Mouse (Mus musculus): ENCODE measurements around the gene Tuba4a. TPM values are rescaled to one million over a fixed set of nuclear protein-coding genes. Genes with fewer than 3 reads are reported as not detected.

Gene Tuba4a
- total and polyA plus RNA-seq, 2 experiments from 2014 or later, result 163 to 235 TPM

DNA sequence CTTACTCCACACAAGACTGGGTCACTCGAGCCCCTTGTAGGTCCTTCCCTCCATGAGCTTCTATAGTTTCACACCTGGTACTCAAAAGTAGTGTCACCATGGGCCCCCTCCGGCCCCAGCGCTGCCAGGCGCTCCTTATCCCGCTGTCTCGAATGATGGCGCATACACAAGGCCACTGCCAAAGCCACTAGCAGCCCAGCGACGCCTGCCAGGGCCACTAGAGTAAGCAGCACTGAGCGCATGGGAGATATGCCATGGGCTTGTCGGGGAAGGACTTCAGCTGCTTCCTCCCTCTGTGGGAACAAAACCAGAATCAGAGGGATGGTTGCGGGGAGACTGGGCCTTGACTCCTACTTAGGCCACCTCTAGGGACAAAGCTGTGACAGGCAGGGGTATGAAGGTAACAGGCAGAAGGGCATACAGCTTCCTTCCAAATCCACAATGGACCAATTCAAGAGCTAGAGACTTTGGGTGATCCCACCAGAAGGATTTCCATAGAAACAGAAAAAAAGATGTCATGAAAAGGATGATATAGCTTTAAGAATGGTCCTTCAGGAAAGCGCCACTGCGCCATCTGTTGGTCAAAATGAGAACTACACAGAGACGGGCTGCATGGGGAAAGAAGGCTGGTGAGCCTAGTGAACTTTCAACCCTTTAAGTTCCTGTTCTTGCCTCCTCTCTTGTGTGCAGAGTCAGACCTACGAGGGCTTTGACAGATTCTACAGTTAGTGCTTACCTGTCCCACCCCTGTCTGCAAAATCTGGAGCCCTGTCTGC lies 34.4 kb upstream of the Tuba4a start:
- H3K27ac ChIP-seq, result no peak overlapping the region

DNA sequence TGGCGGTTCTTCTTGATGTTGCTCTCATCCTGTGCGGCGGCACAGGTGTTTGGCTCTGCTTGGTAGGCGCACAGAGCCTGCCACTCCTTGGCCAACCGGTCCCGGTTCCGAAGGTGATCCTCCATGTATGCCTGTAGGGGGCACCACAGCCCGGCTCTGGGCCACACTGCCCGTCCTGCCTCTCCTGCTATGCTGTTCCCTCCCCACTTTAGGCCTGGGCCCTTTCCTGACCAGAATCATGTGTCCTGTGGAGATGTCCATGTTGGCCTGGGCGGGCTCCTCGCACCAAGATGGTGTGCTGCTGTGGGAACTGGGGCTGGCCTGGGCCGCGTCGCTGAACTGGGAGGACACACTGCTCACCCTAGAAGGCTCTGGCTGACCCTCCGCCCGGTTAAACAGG lies 33.4 kb upstream of the Tuba4a start:
- 76% methylated on average over 16 of the region's 16 CpGs for WGBS

More for the DNA sequence above, 34.4 kb upstream of the Tuba4a start:
- Histone ChIP-seq H3K4me3 (ENCODE audit: low read length) (no peak overlapping the region), H3K9me3 (ENCODE audit: low read length) (no peaks in the 10 kb centered on the region), H3K9ac (replicated peaks; ENCODE audit: low read length) (0 out of 2 replicates have a peak overlapping the region, but pooled peaks have one; percentile 21), H3K4me1 (ENCODE audit: insufficient read depth, low read length) (no peaks in the 10 kb centered on the region; the same call in 1 of the 2 replicates), H3K4me2 (ENCODE audit: low read depth, low read length) (no peak overlapping the region), H3K27me3 (ENCODE audit: insufficient read depth, low read length) (no peaks in the 10 kb centered on the region), H3K36me3 (ENCODE audit: insufficient read depth, low read length) (no peaks in the 10 kb centered on the region; the same call in 1 of the 2 replicates)
- peak; percentile 86 for DNase-seq (ENCODE audit: low spot score)
- ATAC-seq, result 0 out of 2 replicates have a peak, but pooled peaks have one; percentile 11
- 63% methylated on average over 16 of the region's 16 CpGs for whole genome bisulfite sequencing
- TF ChIP-seq CTCF (IDR thresholded peaks at IDR 0.05; ENCODE audit: low read depth), result peak; percentile 92

DNA sequence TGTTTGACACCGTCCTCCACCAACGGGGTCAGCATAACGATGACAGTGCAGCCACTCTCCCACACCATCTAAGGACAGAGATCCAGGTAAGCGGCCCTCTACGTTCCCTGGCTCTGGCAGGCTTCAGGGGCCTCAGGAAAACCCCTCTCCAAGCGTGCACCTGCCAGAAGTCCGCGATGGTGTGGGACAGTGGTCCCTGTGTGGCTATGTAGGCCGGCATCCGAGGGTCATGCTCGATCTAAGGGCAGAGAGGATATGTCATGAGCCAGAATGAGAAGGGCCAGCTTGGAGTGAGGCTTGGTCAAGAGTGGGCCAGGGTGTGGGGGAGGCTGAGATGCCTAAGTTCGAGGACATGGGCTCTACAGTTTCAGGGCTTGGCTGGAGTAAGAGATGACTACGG lies 32.6 kb upstream of the Tuba4a start:
- no peak overlapping the region for H3K9ac ChIP-seq (replicated peaks; ENCODE audit: low read length)
- H3K27ac ChIP-seq, result no peak overlapping the region
- DNase-seq (ENCODE audit: low spot score), result no peak
- H3K27me3 ChIP-seq (ENCODE audit: insufficient read depth, low read length), result no peaks in the 10 kb centered on the region
- ATAC-seq, result no peak
- no peaks in the 10 kb centered on the region; the same call in 1 of the 2 replicates for H3K4me1 ChIP-seq (ENCODE audit: insufficient read depth, low read length)
- no peak for TF ChIP-seq CTCF (IDR thresholded peaks at IDR 0.05; ENCODE audit: low read depth)
- H3K36me3 ChIP-seq (ENCODE audit: insufficient read depth, low read length), result no peaks in the 10 kb centered on the region; the same call in 1 of the 2 replicates
- H3K4me3 ChIP-seq (ENCODE audit: low read length), result no peak overlapping the region
- H3K9me3 ChIP-seq (ENCODE audit: low read length), result no peaks in the 10 kb centered on the region
- H3K4me2 ChIP-seq (ENCODE audit: low read depth, low read length), result no peak overlapping the region
- WGBS, result 70% methylated on average over 13 of the region's 13 CpGs

More for the DNA sequence above, 33.4 kb upstream of the Tuba4a start:
- no peaks in the 10 kb centered on the region for H3K9me3 ChIP-seq (ENCODE audit: low read length)
- H3K4me1 ChIP-seq (ENCODE audit: insufficient read depth, low read length), result no peaks in the 10 kb centered on the region; the same call in 1 of the 2 replicates
- H3K27me3 ChIP-seq (ENCODE audit: insufficient read depth, low read length), result no peaks in the 10 kb centered on the region
- H3K4me2 ChIP-seq (ENCODE audit: low read depth, low read length), result no peak overlapping the region
- peak; percentile 35 for TF ChIP-seq CTCF (IDR thresholded peaks at IDR 0.05; ENCODE audit: low read depth)
- H3K36me3 ChIP-seq (ENCODE audit: insufficient read depth, low read length), result no peaks in the 10 kb centered on the region; the same call in 1 of the 2 replicates
- H3K4me3 ChIP-seq (ENCODE audit: low read length), result no peak overlapping the region
- H3K9ac ChIP-seq (replicated peaks; ENCODE audit: low read length), result no peak overlapping the region
- no peak for DNase-seq (ENCODE audit: low spot score)
- no peak overlapping the region for H3K27ac ChIP-seq
- no peak for ATAC-seq

GRCm38 (mm10) chr1:75251112-75251970 lies 31.7 kb upstream of the Tuba4a start:
- H3K36me3 ChIP-seq (ENCODE audit: insufficient read depth, low read length), result no peaks in the 10 kb centered on the region; the same call in 1 of the 2 replicates
- H3K4me3 ChIP-seq (ENCODE audit: low read length), result 0 out of 2 replicates have a peak overlapping the region, but pooled peaks have one; percentile 13
- H3K9ac ChIP-seq (replicated peaks; ENCODE audit: low read length), result no peak overlapping the region
- no peaks in the 10 kb centered on the region for H3K9me3 ChIP-seq (ENCODE audit: low read length)
- peak; percentile 86 for TF ChIP-seq CTCF (IDR thresholded peaks at IDR 0.05; ENCODE audit: low read depth)
- DNase-seq (ENCODE audit: low spot score), result peak; percentile 80
- 6% methylated on average over 22 of the region's 22 CpGs for WGBS
- peak overlapping the region; percentile 45 for H3K4me2 ChIP-seq (ENCODE audit: low read depth, low read length)
- ATAC-seq, result peak; percentile 22; the same call in 1 of the 2 replicates
- no peaks in the 10 kb centered on the region; the same call in 1 of the 2 replicates for H3K4me1 ChIP-seq (ENCODE audit: insufficient read depth, low read length)
- peak overlapping the region; percentile 60; the same call in 1 of the 2 replicates for H3K27ac ChIP-seq
- H3K27me3 ChIP-seq (ENCODE audit: insufficient read depth, low read length), result no peaks in the 10 kb centered on the region

DNA sequence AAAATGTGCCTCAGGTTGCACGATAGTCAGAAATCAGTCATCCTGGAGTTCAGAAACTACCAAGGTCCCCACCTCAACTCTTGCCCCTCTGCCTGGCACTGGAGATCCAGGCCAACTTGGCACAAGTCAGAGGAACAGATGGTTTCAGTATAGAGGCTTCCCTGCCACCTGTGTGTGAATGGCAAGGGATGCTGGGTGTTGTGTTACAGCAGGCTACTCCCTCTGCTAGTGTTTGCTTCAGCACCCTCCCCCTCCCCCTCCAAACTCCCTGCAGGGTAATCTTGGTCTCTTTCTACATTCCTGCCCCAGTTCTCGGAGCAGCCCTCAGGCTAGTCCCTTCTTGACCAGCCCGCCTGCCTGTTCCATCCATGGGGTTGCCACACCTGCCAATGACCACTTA lies 30.8 kb upstream of the Tuba4a start:
- Histone ChIP-seq H3K4me1 (ENCODE audit: insufficient read depth, low read length) (no peaks in the 10 kb centered on the region; the same call in 1 of the 2 replicates), H3K4me2 (ENCODE audit: low read depth, low read length) (no peak overlapping the region), H3K27ac (peak overlapping the region; percentile 15; the same call in 1 of the 2 replicates), H3K9ac (replicated peaks; ENCODE audit: low read length) (no peak overlapping the region), H3K4me3 (ENCODE audit: low read length) (no peak overlapping the region), H3K9me3 (ENCODE audit: low read length) (no peaks in the 10 kb centered on the region), H3K36me3 (ENCODE audit: insufficient read depth, low read length) (no peaks in the 10 kb centered on the region; the same call in 1 of the 2 replicates), H3K27me3 (ENCODE audit: insufficient read depth, low read length) (no peaks in the 10 kb centered on the region)
- peak; percentile 36 for DNase-seq (ENCODE audit: low spot score)
- ATAC-seq, result no peak
- WGBS, result 47% methylated on average over 3 of the region's 3 CpGs
- no peak for TF ChIP-seq CTCF (IDR thresholded peaks at IDR 0.05; ENCODE audit: low read depth)

- TF ChIP-seq CTCF (IDR thresholded peaks at IDR 0.05; ENCODE audit: low read depth), result no peak
- ATAC-seq (0 out of 2 replicates have a peak, but pooled peaks have one; percentile 21), DNase-seq (ENCODE audit: low spot score) (no peak)
- no peaks in the 10 kb centered on the region; the same call in 1 of the 2 replicates for H3K4me1 ChIP-seq (ENCODE audit: insufficient read depth, low read length)
- no peak overlapping the region for H3K9ac ChIP-seq (replicated peaks; ENCODE audit: low read length)
- no peak overlapping the region for H3K4me2 ChIP-seq (ENCODE audit: low read depth, low read length)
- no peak overlapping the region for H3K27ac ChIP-seq
- WGBS, result 49% methylated on average over 9 of the region's 9 CpGs
- H3K27me3 ChIP-seq (ENCODE audit: insufficient read depth, low read length), result no peaks in the 10 kb centered on the region
- no peaks in the 10 kb centered on the region for H3K9me3 ChIP-seq (ENCODE audit: low read length)
- no peak overlapping the region for H3K4me3 ChIP-seq (ENCODE audit: low read length)
- peaks cover 9% of the 10 kb centered on the region; the same call in 1 of the 2 replicates for H3K36me3 ChIP-seq (ENCODE audit: insufficient read depth, low read length)
These were observed 28.5 kb upstream of the Tuba4a start for GRCm38 (mm10) chr1:75248041-75248772.
